Mouse (Mus musculus) adrenal gland, postnatal 36 days (tissue): ENCODE measurements around the gene Gm20431. TPM values are rescaled to one million over a fixed set of nuclear protein-coding genes. Genes with fewer than 3 reads are reported as not detected.
A peak's percentile ranks its signal among the peaks of the same experiment; 100 is the strongest.

ENCODE experiments used
- DNase-seq, 2 experiments: peaks; one replicate each; pipeline ENCODE4 v3.0.0; 2021; ENCODE audit warnings: mixed read lengths in 1 of 2
- microRNA-seq: library from miRNA; unstranded; fragments of <30 nt; microRNA quantifications from one replicate; pipeline ENCODE4 v1.2.0, GENCODE M21; 2021
- total RNA-seq, 2 experiments: library from RNA; stranded (reverse); gene quantifications; 2 replicates each; pipeline ENCODE4 v1.2.3; 2021

Gene Gm20431
- total RNA-seq, 2 experiments from 2014 or later, result 8.9 to 25.9 TPM

GRCm38 (mm10) chr2:167569934-167570651 lies 91.2 kb downstream of the Gm20431 start:
- peak; percentile 91 to 92 for DNase-seq

- DNase-seq, result no peak
Measured at GRCm38 (mm10) chr2:167568112-167568511, 93.2 kb downstream of the Gm20431 start.

GRCm38 (mm10) chr2:167565682-167566081 lies 95.6 kb downstream of the Gm20431 start:
- peak; percentile 50 to 70 for DNase-seq

GRCm38 (mm10) chr2:167565312-167565656 lies 96.0 kb downstream of the Gm20431 start:
- DNase-seq, result no peak

- DNase-seq, result no peak
Measured at GRCm38 (mm10) chr2:167564551-167565311, 96.6 kb downstream of the Gm20431 start.

GRCm38 (mm10) chr2:167563703-167564102 lies 97.6 kb downstream of the Gm20431 start:
- no peak for DNase-seq

GRCm38 (mm10) chr2:167563035-167563434 lies 98.3 kb downstream of the Gm20431 start:
- no peak for DNase-seq

GRCm38 (mm10) chr2:167562101-167562500 lies 99.2 kb downstream of the Gm20431 start:
- peak in 1 of 2 experiments; percentile 65 for DNase-seq

GRCm38 (mm10) chr2:167559413-167559812 lies 101.9 kb downstream of the Gm20431 start:
- DNase-seq, result no peak

Small RNA genes lying within 50 kb of the gene (microRNA-seq; reads per million reads assigned to microRNA genes)
- not detected for gene Gm22355

Other genes with a start within 250 kb of the Gm20431 start
- 10 to 100 TPM; 37.4 to 38.3 TPM for gene Slc9a8, start 239.8 kb downstream of the Gm20431 start, total RNA-seq
- 10 to 100 TPM; 77.1 to 87.6 TPM for gene Rnf114, start 168.9 kb downstream of the Gm20431 start, total RNA-seq
- 10 to 100 TPM; 39.8 to 43.3 TPM for gene Spata2, start 168.6 kb downstream of the Gm20431 start, total RNA-seq
- gene Snai1, start 123.3 kb downstream of the Gm20431 start, total RNA-seq, result 10 to 100 TPM in 1 of 2 experiments, 1 to 10 TPM in 1; 5.4 to 11.2 TPM
- 100 to 1,000 TPM; 195 to 197 TPM for gene Ube2v1, start 29.4 kb downstream of the Gm20431 start, total RNA-seq
- gene Cebpb, start 27.4 kb upstream of the Gm20431 start, total RNA-seq, result 100 to 1,000 TPM; 357 to 631 TPM
- gene Tmem189, start 28.3 kb upstream of the Gm20431 start, total RNA-seq, result 10 to 100 TPM; 27.2 to 34.3 TPM